Mouse (Mus musculus): Measurements from ENCODE around the gene Lrrc25. TPM values are rescaled to one million over a fixed set of nuclear protein-coding genes. Genes with fewer than 3 reads are reported as not detected.
A peak's percentile ranks its signal among the peaks of the same experiment; 100 is the strongest.
"Not testable (repeated sequence)": the region's sequence is repeated elsewhere in the genome, so short reads cannot be mapped to it uniquely, and the experiment has no call there.

Lrrc25 gene
- total RNA-seq (2021): under 1 TPM; 0.38 to 0.64 TPM
- long read RNA-seq, experiment 1: 0 reads
- long read RNA-seq, experiment 2, partial matches to known transcripts: 0 of 1 reads
- long read RNA-seq, experiment 2, other reads (novel, unspliced or antisense): 1 of 1 reads

DNA sequence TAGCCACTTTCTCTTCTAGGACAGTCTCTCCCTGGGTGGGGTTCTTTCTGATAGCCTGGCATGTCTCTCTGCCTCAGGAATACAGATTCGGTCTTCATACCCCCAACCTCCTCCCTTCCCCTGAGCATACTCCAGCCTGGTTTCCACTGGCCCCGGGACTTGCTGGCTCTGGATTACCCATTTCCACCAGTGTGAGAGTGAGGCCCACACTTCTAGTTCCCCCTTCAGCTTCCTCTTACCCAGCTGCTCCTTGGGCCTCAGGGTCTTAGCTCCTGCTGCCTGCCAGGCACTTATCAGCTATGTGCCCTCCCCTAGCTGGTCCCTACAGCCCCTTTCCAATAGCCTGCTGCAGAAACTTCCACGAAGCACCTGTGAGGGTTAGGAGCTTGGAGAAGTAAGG, at the start of gene Lrrc25:
Gene Lrrc25 (plus strand): TSS at position 262 of the 400 bp plus-strand sequence.
- no peak for DNase-seq

GRCm38 (mm10) chr8:70570360-70570759, 45.6 kb upstream of the Lrrc25 start:
- intact Hi-C loops (cut with DNase I): no loop called here
- DNase-seq: no peak

More for the DNA sequence above, at the start of gene Lrrc25:
- intact Hi-C loops (cut with DNase I): loop anchor here (5.0 kb wide), 1 partner anchor 36 kb away; no protein-coding TSS in a partner anchor

DNA sequence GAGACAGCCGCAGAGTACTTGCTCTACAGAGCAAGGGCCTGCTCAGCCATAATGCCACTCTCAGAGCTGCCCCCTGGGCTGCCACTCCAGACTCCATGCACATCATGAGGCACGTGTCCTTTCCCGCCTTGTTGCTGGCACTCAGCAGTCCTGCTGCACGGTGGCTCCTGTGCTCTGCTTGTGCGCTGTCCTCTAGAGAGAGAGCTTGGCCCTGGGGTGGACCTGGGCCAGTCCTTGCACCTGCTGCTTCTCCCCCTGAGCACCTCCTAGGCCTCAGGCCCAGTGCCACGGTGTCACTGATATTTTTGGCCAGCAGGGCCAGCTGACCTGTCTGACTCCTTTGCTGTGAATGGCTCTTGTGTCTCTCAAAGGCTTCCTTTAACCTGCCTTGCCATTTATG, 45.0 kb upstream of the Lrrc25 start:
- DNase-seq: peak; percentile 56 to 73
- intact Hi-C loops (cut with DNase I): no loop called here

- no peak for DNase-seq
- intact Hi-C loops (cut with DNase I): no loop called here
Measured at GRCm38 (mm10) chr8:70574302-70574701, 41.7 kb upstream of the Lrrc25 start.

GRCm38 (mm10) chr8:70574915-70575314, 41.0 kb upstream of the Lrrc25 start:
- DNase-seq: peak in 1 of 2 experiments; percentile 53

GRCm38 (mm10) chr8:70577207-70577606, 38.7 kb upstream of the Lrrc25 start:
- intact Hi-C loops (cut with DNase I): no loop called here
- no peak for DNase-seq

More at GRCm38 (mm10) chr8:70574915-70575314, 41.0 kb upstream of the Lrrc25 start:
- intact Hi-C loops (cut with DNase I): no loop called here

GRCm38 (mm10) chr8:70583476-70584387, 32.2 kb upstream of the Lrrc25 start:
- intact Hi-C loops (cut with DNase I): loop anchor here (2.0 to 5.0 kb wide), 2 partner anchors 23 to 36 kb away; no protein-coding TSS in a partner anchor
- DNase-seq: no peak

- DNase-seq: no peak
- intact Hi-C loops (cut with DNase I): loop anchor here (2.0 to 5.0 kb wide), 2 partner anchors 24 to 37 kb away; no protein-coding TSS in a partner anchor
Measured at GRCm38 (mm10) chr8:70584606-70585257, 31.2 kb upstream of the Lrrc25 start.

GRCm38 (mm10) chr8:70585258-70585652, 30.7 kb upstream of the Lrrc25 start:
- peak; percentile 53 to 71 for DNase-seq
- intact Hi-C loops (cut with DNase I): loop anchor here (2.0 kb wide), 1 partner anchor 24 kb away; no protein-coding TSS in a partner anchor

- DNase-seq; intact Hi-C loops (cut with DNase I): not testable (repeated sequence)
Measured at GRCm38 (mm10) chr8:70587955-70588354, 28.0 kb upstream of the Lrrc25 start.

DNA sequence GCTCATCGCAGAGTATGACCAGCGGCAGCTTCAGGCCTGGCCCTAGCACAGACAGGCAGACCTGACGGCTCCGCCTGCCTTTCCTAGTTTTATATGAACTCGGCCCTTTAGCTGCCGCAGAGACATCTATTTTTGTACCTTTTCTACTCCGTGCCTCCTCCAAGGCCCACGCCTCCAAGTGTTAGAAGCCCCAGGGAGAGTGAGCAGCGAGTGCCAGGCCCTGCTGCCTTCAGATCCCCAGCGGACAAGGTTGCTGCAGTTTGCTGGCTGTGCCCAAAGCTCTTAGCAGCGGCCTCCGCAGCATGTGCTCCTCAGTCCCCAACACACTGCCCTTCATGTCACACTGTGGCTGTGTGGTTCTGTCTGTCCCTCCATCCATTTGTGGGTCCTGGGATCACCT, 24.4 kb upstream of the Lrrc25 start:
- intact Hi-C loops (cut with DNase I): no loop called here

DNA sequence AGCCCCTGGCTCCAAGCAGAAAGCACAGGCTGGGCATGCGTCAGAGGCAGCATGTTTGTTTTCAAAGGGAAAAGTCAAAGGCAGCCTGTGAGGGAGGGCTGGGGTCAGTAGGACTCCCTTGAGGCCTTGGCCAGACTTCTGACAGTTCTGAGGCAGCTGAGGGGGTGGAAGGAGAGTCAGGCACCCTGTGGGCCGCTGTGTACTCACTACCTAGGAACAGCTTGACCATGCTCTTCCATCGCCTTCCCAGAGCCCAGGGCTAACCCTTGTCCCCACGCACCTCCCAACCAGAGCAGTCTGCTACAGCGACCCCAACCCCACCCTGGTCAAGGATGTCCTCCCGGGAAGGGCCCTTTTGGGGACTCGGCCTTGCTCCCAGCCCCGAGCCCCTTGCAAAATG, 22.8 kb upstream of the Lrrc25 start:
- no peak for DNase-seq
- intact Hi-C loops (cut with DNase I): no loop called here

More for the DNA sequence above, 24.4 kb upstream of the Lrrc25 start:
- DNase-seq: no peak

DNA sequence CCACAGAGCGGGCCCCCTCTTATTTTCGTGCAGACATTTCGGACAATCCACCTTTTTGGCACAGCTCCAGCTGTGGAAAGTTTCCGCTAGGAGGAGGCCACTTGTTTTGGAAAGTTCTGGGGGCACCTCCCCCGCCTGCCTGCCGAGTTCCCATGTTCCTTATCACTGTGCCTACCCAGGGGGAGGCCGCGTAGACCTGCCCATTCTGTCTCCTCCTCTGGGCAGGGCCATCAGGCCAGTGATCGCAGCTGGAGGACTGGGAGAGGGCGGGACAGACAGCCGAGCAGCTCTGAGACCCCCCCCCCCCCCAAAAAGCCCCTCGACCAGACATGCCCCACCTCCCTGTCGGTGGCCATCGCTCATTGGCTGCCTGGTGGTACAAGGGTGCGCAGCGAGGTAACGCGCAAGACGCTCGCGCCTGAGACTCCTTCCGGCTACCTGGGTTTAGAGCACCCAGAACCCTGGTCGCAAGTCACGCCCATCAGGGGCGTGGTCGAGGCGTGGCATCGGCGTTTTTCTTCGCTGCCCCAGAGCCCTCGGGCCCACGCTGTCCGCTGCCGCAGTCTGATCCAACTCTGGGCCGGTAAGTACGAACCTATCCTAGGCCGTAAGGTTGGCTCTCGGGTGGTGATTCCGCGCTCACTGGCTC, 21.9 kb upstream of the Lrrc25 start, which contains the start of gene Isyna1:
Gene Isyna1 (plus strand): TSS at position 413 of the 649 bp plus-strand sequence.
- intact Hi-C loops (cut with DNase I): no loop called here
- DNase-seq: peak; percentile 58 to 62

- intact Hi-C loops (cut with DNase I): no loop called here
- no peak for DNase-seq
Measured at GRCm38 (mm10) chr8:70594621-70595564, 21.1 kb upstream of the Lrrc25 start.

GRCm38 (mm10) chr8:70595811-70596210, 20.1 kb upstream of the Lrrc25 start:
- intact Hi-C loops (cut with DNase I): no loop called here
- DNase-seq: no peak

DNA sequence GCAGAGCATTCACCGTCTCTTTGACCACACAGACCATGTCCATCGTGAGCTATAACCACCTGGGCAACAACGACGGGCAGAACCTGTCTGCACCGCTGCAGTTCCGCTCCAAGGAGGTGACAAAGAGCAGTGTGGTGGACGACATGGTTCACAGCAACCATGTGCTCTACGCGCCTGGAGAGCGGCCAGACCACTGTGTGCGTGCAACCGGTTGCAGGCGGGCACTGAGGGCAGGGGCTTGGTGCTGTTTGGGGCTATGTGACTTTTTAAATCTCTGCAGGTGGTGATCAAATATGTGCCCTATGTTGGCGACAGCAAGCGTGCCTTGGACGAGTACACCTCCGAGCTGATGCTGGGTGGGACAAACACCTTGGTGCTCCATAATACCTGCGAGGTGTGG, 19.7 kb upstream of the Lrrc25 start:
- intact Hi-C loops (cut with DNase I): no loop called here
- no peak for DNase-seq

- intact Hi-C loops (cut with DNase I): no loop called here
Measured at GRCm38 (mm10) chr8:70596775-70597416, 19.1 kb upstream of the Lrrc25 start.

GRCm38 (mm10) chr8:70597417-70598272, 18.3 kb upstream of the Lrrc25 start:
- no peak for DNase-seq
- intact Hi-C loops (cut with DNase I): no loop called here

More at GRCm38 (mm10) chr8:70596775-70597416, 19.1 kb upstream of the Lrrc25 start:
- DNase-seq: no peak
